Mouse (Mus musculus): Measurements from ENCODE around the gene Bpifb2.
"Not testable (repeated sequence)": the region's sequence is repeated elsewhere in the genome, so short reads cannot be mapped to it uniquely, and the experiment has no call there.

The Bpifb2 gene

GRCm38 (mm10) chr2:153874745-153875144 is at the start of gene Bpifb2:
Gene Bpifb2 (plus strand): TSS chr2:153875045.
- in situ Hi-C loops (cut with MseI, MboI) = no loop called here

- in situ Hi-C loops (cut with MseI, MboI) = not testable (repeated sequence)
Observed at GRCm38 (mm10) chr2:153825900-153826299, 48.9 kb upstream of the Bpifb2 start.

- in situ Hi-C loops (cut with MseI, MboI) = no loop called here
Observed at GRCm38 (mm10) chr2:153827171-153827830, 47.5 kb upstream of the Bpifb2 start.

GRCm38 (mm10) chr2:153828704-153829103 is 46.1 kb upstream of the Bpifb2 start:
- in situ Hi-C loops (cut with MseI, MboI) = no loop called here

GRCm38 (mm10) chr2:153833291-153833690 is 41.6 kb upstream of the Bpifb2 start:
- in situ Hi-C loops (cut with MseI, MboI) = no loop called here

- in situ Hi-C loops (cut with MseI, MboI) = no loop called here
Observed at GRCm38 (mm10) chr2:153842854-153843253, 32.0 kb upstream of the Bpifb2 start.

GRCm38 (mm10) chr2:153848389-153848788 is 26.5 kb upstream of the Bpifb2 start:
- in situ Hi-C loops (cut with MseI, MboI) = no loop called here

- in situ Hi-C loops (cut with MseI, MboI) = no loop called here
Observed at GRCm38 (mm10) chr2:153850351-153851029, 24.4 kb upstream of the Bpifb2 start.

GRCm38 (mm10) chr2:153851030-153851360 is 23.9 kb upstream of the Bpifb2 start:
- in situ Hi-C loops (cut with MseI, MboI) = no loop called here

- in situ Hi-C loops (cut with MseI, MboI) = no loop called here
Observed at GRCm38 (mm10) chr2:153853544-153853943, 21.3 kb upstream of the Bpifb2 start.

- in situ Hi-C loops (cut with MseI, MboI) = no loop called here
Observed at GRCm38 (mm10) chr2:153859581-153859980, 15.3 kb upstream of the Bpifb2 start.

GRCm38 (mm10) chr2:153860315-153860714 is 14.5 kb upstream of the Bpifb2 start:
- in situ Hi-C loops (cut with MseI, MboI) = no loop called here

GRCm38 (mm10) chr2:153860715-153861114 is 14.1 kb upstream of the Bpifb2 start:
- in situ Hi-C loops (cut with MseI, MboI) = no loop called here

- in situ Hi-C loops (cut with MseI, MboI) = no loop called here
Observed at GRCm38 (mm10) chr2:153861960-153862359, 12.9 kb upstream of the Bpifb2 start.

GRCm38 (mm10) chr2:153870984-153871383 is 3.9 kb upstream of the Bpifb2 start, which contains the start of gene Sun5:
Gene Sun5 (minus strand): TSS chr2:153871084.
- in situ Hi-C loops (cut with MseI, MboI) = no loop called here

GRCm38 (mm10) chr2:153899111-153899510 is 24.3 kb downstream of the Bpifb2 start:
- in situ Hi-C loops (cut with MseI, MboI) = no loop called here

- in situ Hi-C loops (cut with MseI, MboI) = no loop called here
Observed at GRCm38 (mm10) chr2:153900088-153900487, 25.2 kb downstream of the Bpifb2 start, which contains the start of gene Bpifb6. Gene Bpifb6 (plus strand): TSS chr2:153900388.

GRCm38 (mm10) chr2:153902726-153903125 is 27.9 kb downstream of the Bpifb2 start:
- in situ Hi-C loops (cut with MseI, MboI) = no loop called here

- in situ Hi-C loops (cut with MseI, MboI) = no loop called here
Observed at GRCm38 (mm10) chr2:153906626-153907025, 31.8 kb downstream of the Bpifb2 start.

GRCm38 (mm10) chr2:153914151-153914550 is 39.3 kb downstream of the Bpifb2 start:
- in situ Hi-C loops (cut with MseI, MboI) = no loop called here

- in situ Hi-C loops (cut with MseI, MboI) = no loop called here
Observed at GRCm38 (mm10) chr2:153917930-153918329, 43.1 kb downstream of the Bpifb2 start, which contains the start of gene Bpifb3. Gene Bpifb3 (plus strand): TSS chr2:153918230.

- in situ Hi-C loops (cut with MseI, MboI) = no loop called here
Observed at GRCm38 (mm10) chr2:153921246-153921645, 46.4 kb downstream of the Bpifb2 start.

- in situ Hi-C loops (cut with MseI, MboI) = no loop called here
Observed at GRCm38 (mm10) chr2:153929871-153930413, 55.1 kb downstream of the Bpifb2 start.

All from mouse trophoblast stem cell (cell line).